Mouse (Mus musculus): ENCODE measurements around the gene Parp2. TPM values are rescaled to one million over a fixed set of nuclear protein-coding genes. Genes with fewer than 3 reads are reported as not detected.

Gene Parp2
- polyA plus RNA-seq (2015; fragmentation: Nextera tagmentation; extraction: Ambion mirVana) = 60.8 and 61.2 TPM in 2 replicates

DNA sequence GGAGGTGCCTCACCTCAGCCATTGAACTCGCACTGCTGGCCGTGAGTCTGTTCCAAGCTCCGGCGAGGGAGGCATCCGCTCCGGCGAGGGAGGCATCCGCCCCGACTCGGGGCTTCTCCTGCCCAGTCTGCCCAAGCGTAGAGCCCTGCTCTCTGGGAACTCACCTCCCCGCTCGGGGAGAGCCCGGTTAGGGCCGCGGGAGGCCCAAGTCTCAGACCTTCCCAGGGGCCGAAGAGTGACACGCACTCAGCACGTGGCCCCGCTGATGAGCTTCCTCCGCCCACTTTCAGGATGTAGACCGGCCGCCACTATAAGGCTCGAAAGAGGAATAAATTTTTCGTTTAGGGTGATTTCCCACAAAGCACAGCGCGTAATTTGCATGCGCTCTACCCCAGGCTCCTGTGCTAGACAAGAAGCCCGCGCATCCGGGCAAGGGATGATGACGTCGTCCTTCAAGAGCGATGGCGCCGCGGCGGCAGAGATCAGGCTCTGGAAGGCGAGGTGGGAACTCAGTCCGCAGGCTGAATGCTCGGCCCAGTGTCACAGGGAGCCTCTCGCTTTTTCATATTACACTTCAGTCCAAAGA, at the start of gene Parp2, which contains the start of gene Ccnb1ip1:
Gene Parp2, plus strand, starts transcription at position 355 of the 586 bp plus-strand sequence.
Gene Ccnb1ip1, minus strand, starts transcription at position 246 of the 586 bp plus-strand sequence.
- H3K36me3 ChIP-seq = peaks cover 13% of the 10 kb centered on the region; the same call in 1 of the 2 replicates
- H3K4me2 ChIP-seq = peak within 1 kb of the TSS; percentile 61
- peaks cover 7% of the 10 kb centered on the region for H3K4me1 ChIP-seq
- WGBS = 1% methylated on average over 42 of the region's 42 CpGs
- H3K9ac ChIP-seq = peak within 1 kb of the TSS; percentile 68
- no peaks in the 10 kb centered on the region for H3K27me3 ChIP-seq
- H3K27ac ChIP-seq = peak within 1 kb of the TSS; percentile 89
- ATAC-seq (ENCODE audit: borderline replicate concordance, extremely low read depth, low FRiP score, low TSS enrichment) = peak; percentile 100
- H3K4me3 ChIP-seq = peak within 1 kb of the TSS; percentile 63
- H3K9me3 ChIP-seq = no peaks in the 10 kb centered on the region

DNA sequence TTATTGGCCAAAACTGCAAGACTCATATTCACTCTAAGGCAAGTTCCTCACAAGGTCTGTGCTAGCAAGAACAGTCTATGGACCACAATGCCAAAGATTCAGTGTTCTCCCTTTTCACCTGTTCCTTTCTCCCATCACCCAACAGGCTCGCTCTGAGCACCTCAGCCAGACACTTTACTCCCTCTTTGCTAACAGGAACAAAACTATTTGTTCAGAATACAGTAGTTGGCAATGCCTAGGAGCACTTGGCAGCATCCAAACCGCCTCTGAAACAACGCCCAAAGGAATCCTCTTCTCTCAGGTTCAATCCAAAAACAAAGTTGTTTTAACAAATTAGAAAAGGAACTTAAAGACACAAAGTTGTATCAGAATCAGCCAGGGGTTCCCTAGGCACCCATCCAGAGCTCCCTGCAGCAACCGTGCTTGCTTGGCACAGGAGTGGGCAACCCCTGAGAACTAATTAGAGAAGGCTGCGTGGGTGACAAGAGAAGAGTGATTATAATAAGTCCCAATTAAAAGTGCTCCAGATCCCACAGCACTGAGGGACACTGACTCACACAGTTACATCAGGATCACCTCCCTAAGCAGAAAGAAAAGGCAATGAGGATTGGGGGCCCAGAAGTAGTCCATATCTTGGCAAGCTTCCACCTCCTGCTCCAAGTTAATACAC, 49.1 kb upstream of the Parp2 start:
- Histone ChIP-seq H3K4me1 (no peaks in the 10 kb centered on the region), H3K9ac (no peak overlapping the region), H3K27me3 (no peaks in the 10 kb centered on the region), H3K4me3 (no peak overlapping the region), H3K36me3 (no peaks in the 10 kb centered on the region), H3K27ac (no peak overlapping the region), H3K9me3 (no peaks in the 10 kb centered on the region), H3K4me2 (no peak overlapping the region)
- WGBS = 76% methylated on average over 5 of the region's 5 CpGs
- ATAC-seq (ENCODE audit: borderline replicate concordance, extremely low read depth, low FRiP score, low TSS enrichment) = no peak

DNA sequence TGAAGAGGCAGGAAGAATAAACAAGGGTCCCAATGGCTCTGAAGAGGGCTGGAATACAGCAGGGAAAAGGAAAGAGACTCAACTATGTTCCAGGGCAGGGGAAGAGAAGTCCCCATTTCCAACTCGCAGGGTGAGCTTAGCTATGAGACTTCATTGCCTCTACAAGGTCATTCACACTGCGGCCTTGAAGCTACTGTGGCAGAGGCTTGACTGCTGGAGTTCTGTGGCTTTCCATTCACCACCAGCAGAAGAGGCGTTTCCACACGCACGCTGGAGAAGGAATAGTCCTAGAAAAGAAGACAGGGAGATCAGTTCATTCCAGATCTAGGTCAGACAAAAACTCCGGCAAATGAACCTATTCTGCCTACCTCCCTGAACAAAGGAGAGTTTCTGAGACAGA, 41.9 kb upstream of the Parp2 start:
- Histone ChIP-seq H3K9ac (no peak overlapping the region), H3K4me1 (no peaks in the 10 kb centered on the region), H3K27ac (no peak overlapping the region), H3K9me3 (no peaks in the 10 kb centered on the region), H3K4me2 (no peak overlapping the region), H3K4me3 (no peak overlapping the region), H3K36me3 (peaks cover 33% of the 10 kb centered on the region), H3K27me3 (no peaks in the 10 kb centered on the region)
- ATAC-seq (ENCODE audit: borderline replicate concordance, extremely low read depth, low FRiP score, low TSS enrichment) = no peak
- 93% methylated on average over 6 of the region's 6 CpGs for WGBS

DNA sequence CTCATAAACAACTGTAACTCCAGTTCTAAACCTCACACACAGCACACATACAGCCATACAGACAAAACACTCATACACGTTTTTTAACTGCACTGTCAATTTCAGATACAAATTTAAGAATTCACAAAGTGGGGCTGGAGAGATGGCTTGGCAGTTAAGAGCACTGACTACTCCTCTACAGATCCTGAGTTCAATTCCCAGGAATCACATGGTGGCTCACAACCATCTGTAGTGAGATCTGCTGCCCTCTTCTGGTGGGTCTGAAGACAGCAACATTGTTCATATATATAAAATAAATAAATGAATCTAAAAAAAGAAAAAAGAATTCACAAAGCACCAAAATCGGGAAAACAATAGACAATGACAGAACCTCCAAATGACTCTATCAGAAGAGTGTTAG, 36.3 kb upstream of the Parp2 start:
- Histone ChIP-seq H3K36me3 (peaks cover 65% of the 10 kb centered on the region), H3K4me2 (no peak overlapping the region), H3K9ac (no peak overlapping the region), H3K27ac (no peak overlapping the region), H3K4me3 (no peak overlapping the region), H3K9me3 (no peaks in the 10 kb centered on the region), H3K27me3 (no peaks in the 10 kb centered on the region), H3K4me1 (no peaks in the 10 kb centered on the region)
- WGBS = 71% methylated on average over 2 of the region's 2 CpGs
- ATAC-seq (ENCODE audit: borderline replicate concordance, extremely low read depth, low FRiP score, low TSS enrichment) = no peak

DNA sequence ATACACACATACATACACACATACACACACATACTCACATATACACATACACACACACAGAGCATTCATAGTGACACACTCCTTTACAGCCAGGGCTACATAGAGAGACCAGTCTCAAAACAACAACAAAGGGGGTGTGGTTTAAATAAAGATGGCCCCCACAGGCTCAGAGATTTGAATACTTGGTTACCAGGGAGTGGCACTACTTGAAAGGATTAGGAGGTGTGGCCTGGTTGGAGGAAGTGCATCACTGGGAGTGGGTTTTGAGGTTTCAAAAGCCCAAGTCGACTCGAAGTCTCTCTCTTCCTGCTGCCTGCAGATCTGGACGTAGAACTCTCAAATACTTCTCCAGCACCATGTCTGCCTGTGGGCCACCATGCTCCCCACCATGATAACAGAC, 25.5 kb upstream of the Parp2 start:
- Histone ChIP-seq H3K4me1 (peaks cover 8% of the 10 kb centered on the region), H3K9me3 (no peaks in the 10 kb centered on the region), H3K27ac (no peak overlapping the region), H3K36me3 (peaks cover 19% of the 10 kb centered on the region), H3K9ac (no peak overlapping the region), H3K27me3 (no peaks in the 10 kb centered on the region), H3K4me2 (no peak overlapping the region), H3K4me3 (no peak overlapping the region)
- 99% methylated on average over 3 of the region's 3 CpGs for whole genome bisulfite sequencing
- ATAC-seq (ENCODE audit: borderline replicate concordance, extremely low read depth, low FRiP score, low TSS enrichment) = no peak

DNA sequence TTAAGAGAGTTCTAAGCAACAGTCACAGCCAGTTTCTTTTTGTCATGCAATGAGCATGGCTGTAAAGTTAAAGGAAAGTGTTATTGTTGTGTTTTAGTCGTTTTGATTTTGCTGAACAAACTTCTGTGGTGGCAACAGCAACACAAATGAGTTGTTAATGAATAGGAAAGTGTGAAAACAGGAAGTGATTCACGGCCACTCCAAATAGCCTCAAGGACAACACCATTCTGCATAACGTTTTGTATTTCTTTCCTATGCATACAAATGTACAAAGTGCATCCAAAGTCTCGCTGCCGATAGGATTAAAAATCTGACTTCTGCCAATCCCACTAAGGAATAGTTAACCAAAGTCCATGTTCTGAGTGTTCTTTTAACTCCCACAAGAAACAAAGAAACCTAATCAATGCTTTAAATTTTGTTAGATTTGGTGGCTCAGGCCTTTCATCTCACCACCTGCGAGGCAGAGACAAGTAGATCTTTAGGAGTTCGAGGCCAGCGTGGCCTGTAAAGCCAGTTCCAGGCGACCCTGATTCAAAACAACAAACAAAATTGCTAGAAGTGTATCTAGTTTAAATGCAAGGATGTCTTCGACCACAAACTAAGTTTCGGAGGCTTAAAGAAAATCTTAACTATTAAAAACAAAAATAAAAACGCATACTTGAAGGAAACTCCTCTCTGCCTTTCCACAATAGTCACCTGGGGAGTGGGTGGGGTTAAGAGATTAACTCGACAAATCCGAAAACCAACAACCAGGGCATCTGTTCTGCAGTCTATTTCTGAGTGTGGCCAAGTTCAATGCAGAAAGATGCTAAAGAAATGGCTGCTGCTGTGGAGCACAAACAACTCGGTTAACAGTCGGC, 23.0 kb upstream of the Parp2 start:
- ATAC-seq (ENCODE audit: borderline replicate concordance, extremely low read depth, low FRiP score, low TSS enrichment) = no peak
- H3K36me3 ChIP-seq = peaks cover 13% of the 10 kb centered on the region; the same call in 1 of the 2 replicates
- H3K27me3 ChIP-seq = no peaks in the 10 kb centered on the region
- peaks cover 8% of the 10 kb centered on the region for H3K4me1 ChIP-seq
- H3K4me2 ChIP-seq = peak overlapping the region; percentile 56
- 22% methylated on average over 16 of the region's 16 CpGs for WGBS
- H3K9me3 ChIP-seq = no peaks in the 10 kb centered on the region
- peak overlapping the region; percentile 80 for H3K9ac ChIP-seq
- H3K4me3 ChIP-seq = peak overlapping the region; percentile 91
- peak overlapping the region; percentile 55; the same call in 1 of the 2 replicates for H3K27ac ChIP-seq

DNA sequence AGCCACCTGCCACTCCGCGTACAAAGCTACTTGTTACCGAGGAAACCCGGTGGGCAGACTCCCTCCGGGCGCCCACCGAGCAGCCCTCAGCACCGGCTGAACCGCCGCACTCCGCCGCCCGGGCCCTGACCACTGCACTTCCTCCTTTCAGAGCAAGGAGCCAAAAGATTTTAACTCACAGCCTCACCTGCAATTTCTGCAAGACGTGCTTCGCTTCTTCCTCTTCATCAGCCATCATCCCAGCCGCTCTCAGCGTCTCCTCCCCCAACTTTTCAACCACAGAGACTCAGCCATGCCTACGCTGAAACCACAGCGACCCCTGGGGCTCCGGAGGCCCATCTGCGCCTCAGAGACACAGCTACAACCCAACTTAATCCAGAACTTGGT, 22.4 kb upstream of the Parp2 start, which contains the start of gene Ttc5:
Gene Ttc5, minus strand, starts transcription at position 269 of the 387 bp plus-strand sequence.
- Histone ChIP-seq H3K36me3 (peaks cover 13% of the 10 kb centered on the region; the same call in 1 of the 2 replicates), H3K27me3 (no peaks in the 10 kb centered on the region), H3K4me3 (peak within 1 kb of the TSS; percentile 91), H3K4me2 (peak within 1 kb of the TSS; percentile 56), H3K4me1 (peaks cover 8% of the 10 kb centered on the region), H3K27ac (peak within 1 kb of the TSS; percentile 55; the same call in 1 of the 2 replicates), H3K9ac (peak within 1 kb of the TSS; percentile 80), H3K9me3 (no peaks in the 10 kb centered on the region)
- 0% methylated on average over 21 of the region's 21 CpGs for WGBS
- ATAC-seq (ENCODE audit: borderline replicate concordance, extremely low read depth, low FRiP score, low TSS enrichment) = peak; percentile 87

DNA sequence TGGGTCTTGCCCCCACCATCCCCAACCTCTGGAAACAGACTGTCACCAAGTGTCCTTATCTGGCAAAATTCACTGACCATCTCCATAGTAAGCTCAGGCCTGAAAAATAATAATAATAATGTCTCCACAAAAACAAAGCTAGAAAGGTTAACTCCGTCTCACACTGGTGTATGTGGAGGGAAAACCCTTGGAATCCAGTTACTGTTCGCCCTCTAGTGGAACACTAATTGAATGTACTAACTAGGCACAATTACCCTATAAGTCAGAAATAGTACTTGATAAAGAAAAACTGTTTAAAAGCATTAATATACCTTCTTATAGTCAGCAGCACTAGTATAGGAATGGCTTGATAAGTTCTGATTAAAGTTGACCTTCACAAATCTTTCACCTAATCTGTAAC, 19.5 kb upstream of the Parp2 start:
- Histone ChIP-seq H3K4me1 (peaks cover 8% of the 10 kb centered on the region), H3K9me3 (no peaks in the 10 kb centered on the region), H3K9ac (no peak overlapping the region), H3K4me3 (no peak overlapping the region), H3K27ac (no peak overlapping the region), H3K27me3 (no peaks in the 10 kb centered on the region), H3K4me2 (no peak overlapping the region), H3K36me3 (no peaks in the 10 kb centered on the region)
- WGBS = 7% methylated on average over 2 of the region's 2 CpGs
- no peak for ATAC-seq (ENCODE audit: borderline replicate concordance, extremely low read depth, low FRiP score, low TSS enrichment)

DNA sequence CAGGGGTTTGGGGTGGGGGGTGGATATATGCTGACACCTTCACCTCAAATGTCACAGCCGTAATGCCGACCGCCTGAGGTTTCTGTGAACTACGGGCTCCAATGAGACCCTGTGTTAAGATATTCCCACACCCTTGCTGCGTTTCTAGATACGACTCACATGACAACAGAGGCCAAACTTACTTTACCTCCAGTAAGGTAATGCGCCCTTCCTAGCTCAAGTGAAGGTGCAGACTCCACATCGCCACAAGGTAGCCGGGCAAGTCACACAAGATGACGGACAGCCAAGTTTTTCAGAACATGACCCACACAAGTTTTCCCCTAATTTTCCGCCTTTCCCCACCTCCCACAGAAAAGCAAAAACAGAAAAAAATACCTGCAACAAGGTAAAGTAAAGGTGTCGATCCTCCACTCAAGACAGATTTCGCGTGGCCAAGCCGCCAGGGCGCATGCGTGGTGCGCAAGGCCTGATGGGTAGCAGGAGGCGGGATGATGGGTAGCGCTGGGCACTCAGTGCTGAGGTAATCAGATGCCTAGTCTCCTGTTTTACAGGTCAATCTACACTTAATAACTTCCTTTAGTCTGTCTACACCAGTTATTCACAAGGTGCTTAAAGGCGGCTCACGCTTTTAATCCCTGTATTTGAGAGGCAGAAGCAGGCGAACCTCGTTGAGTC, 12.2 kb upstream of the Parp2 start:
- 86% methylated on average over 24 of the region's 24 CpGs for WGBS
- Histone ChIP-seq H3K4me2 (no peak overlapping the region), H3K9me3 (no peaks in the 10 kb centered on the region), H3K36me3 (no peaks in the 10 kb centered on the region), H3K4me1 (no peaks in the 10 kb centered on the region), H3K4me3 (no peak overlapping the region), H3K27ac (no peak overlapping the region), H3K27me3 (no peaks in the 10 kb centered on the region), H3K9ac (no peak overlapping the region)
- no peak for ATAC-seq (ENCODE audit: borderline replicate concordance, extremely low read depth, low FRiP score, low TSS enrichment)

DNA sequence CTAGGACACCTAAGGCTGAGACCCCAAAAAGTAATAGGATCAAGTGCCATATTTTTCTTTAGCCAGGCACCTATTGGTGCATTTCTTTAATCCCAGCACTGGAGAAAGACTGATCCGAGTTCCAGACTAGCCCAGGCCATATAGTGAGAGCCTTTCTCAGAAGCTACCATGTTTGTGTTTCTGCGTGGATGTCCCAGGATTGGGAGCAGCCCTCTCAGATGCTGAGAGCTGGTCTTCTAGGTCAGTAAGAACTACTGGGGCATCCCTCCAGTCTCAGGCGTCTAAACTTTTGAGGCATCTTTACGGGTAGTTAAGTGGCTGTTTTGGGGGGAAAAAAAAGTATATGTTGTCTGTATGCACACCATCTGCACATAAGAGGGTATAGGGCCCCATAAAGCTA, 11.7 kb upstream of the Parp2 start:
- 78% methylated on average over 4 of the region's 4 CpGs for WGBS

DNA sequence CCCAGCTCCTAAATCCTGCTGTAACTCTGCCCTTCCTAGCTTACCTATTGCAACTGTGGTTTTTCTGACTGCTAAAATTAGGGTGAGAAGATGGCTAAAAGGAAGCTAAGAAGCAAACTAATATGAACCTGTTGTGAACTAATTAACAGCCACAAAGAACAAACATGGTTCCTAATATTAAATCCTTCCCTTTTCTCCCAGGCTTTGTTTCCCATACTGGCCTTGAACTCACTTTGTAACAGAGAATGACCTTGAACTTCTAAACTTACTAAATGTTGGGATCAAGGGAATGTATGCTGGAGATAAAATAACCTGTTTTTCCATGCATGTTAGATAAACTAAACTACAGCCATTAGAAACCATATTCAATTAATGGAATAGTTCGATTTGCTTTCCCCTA, 11.2 kb upstream of the Parp2 start:
- no peak overlapping the region for H3K4me3 ChIP-seq
- no peaks in the 10 kb centered on the region for H3K27me3 ChIP-seq
- H3K9ac ChIP-seq = no peak overlapping the region
- ATAC-seq (ENCODE audit: borderline replicate concordance, extremely low read depth, low FRiP score, low TSS enrichment) = no peak
- H3K4me1 ChIP-seq = no peaks in the 10 kb centered on the region
- no peak overlapping the region for H3K4me2 ChIP-seq
- H3K27ac ChIP-seq = no peak overlapping the region
- no peaks in the 10 kb centered on the region for H3K9me3 ChIP-seq
- 74% methylated on average over 1 of the region's 1 CpGs for WGBS
- H3K36me3 ChIP-seq = no peaks in the 10 kb centered on the region

More for the DNA sequence above, 11.7 kb upstream of the Parp2 start:
- Histone ChIP-seq H3K27ac (no peak overlapping the region), H3K9ac (no peak overlapping the region), H3K27me3 (no peaks in the 10 kb centered on the region), H3K36me3 (no peaks in the 10 kb centered on the region), H3K4me2 (no peak overlapping the region), H3K9me3 (no peaks in the 10 kb centered on the region), H3K4me1 (no peaks in the 10 kb centered on the region), H3K4me3 (no peak overlapping the region)
- ATAC-seq (ENCODE audit: borderline replicate concordance, extremely low read depth, low FRiP score, low TSS enrichment) = no peak

All from lung, embryonic 15.5 days (tissue).